Mouse (Mus musculus): Measurements from ENCODE around the gene 1810030O07Rik. TPM values are rescaled to one million over a fixed set of nuclear protein-coding genes. Genes with fewer than 3 reads are reported as not detected.

1810030O07Rik gene
- polyA plus RNA-seq (2012; rRNA removed), result 11.8 and 12.9 TPM in 2 replicates

- TF ChIP-seq CTCF (conservative IDR thresholded peaks at IDR 0.05; ENCODE audit: insufficient read depth, insufficient read length, low read depth, low read length) (no peak), POLR2A (IDR thresholded peaks at IDR 0.05; ENCODE audit: low read depth, low read length) (no peak)
- H3K36me3 ChIP-seq (ENCODE audit: control insufficient read depth, insufficient read depth, low read length), result no peaks in the 10 kb centered on the region; the same call in 1 of the 2 replicates
Observed at GRCm38 (mm10) chrX:12673054-12673775, at the start of gene 1810030O07Rik. Gene 1810030O07Rik, minus strand, starts transcription at chrX:12673668.

GRCm38 (mm10) chrX:12716036-12716435, 42.6 kb upstream of the 1810030O07Rik start:
- no peak overlapping the region for H3K4me3 ChIP-seq (ENCODE audit: insufficient read depth, low read depth, low read length)
- H3K27ac ChIP-seq (ENCODE audit: insufficient read depth, low read depth, low read length), result peak overlapping the region; percentile 52; the same call in 1 of the 2 replicates
- H3K4me1 ChIP-seq (ENCODE audit: control insufficient read depth, insufficient read depth, low read length), result no peaks in the 10 kb centered on the region
- H3K36me3 ChIP-seq (ENCODE audit: control insufficient read depth, insufficient read depth, low read length), result peaks cover 1% of the 10 kb centered on the region; the same call in 1 of the 2 replicates
- H3K27me3 ChIP-seq (replicated peaks; ENCODE audit: control insufficient read depth, insufficient read depth, low read length), result no peaks in the 10 kb centered on the region
- peak; percentile 58 for DNase-seq
- WGBS, result 57% methylated on average over 4 of the region's 4 CpGs
- TF ChIP-seq POLR2A (IDR thresholded peaks at IDR 0.05; ENCODE audit: low read depth, low read length) (no peak), CTCF (conservative IDR thresholded peaks at IDR 0.05; ENCODE audit: insufficient read depth, insufficient read length, low read depth, low read length) (no peak)

More at GRCm38 (mm10) chrX:12673054-12673775, at the start of gene 1810030O07Rik:
- WGBS, result under 1% methylated on average over 38 of the region's 42 CpGs
- H3K4me3 ChIP-seq (ENCODE audit: insufficient read depth, low read depth, low read length), result peak within 1 kb of the TSS; percentile 100
- H3K4me1 ChIP-seq (ENCODE audit: control insufficient read depth, insufficient read depth, low read length), result no peaks in the 10 kb centered on the region
- peak within 1 kb of the TSS; percentile 98 for H3K27ac ChIP-seq (ENCODE audit: insufficient read depth, low read depth, low read length)
- DNase-seq, result peak; percentile 95
- no peaks in the 10 kb centered on the region for H3K27me3 ChIP-seq (replicated peaks; ENCODE audit: control insufficient read depth, insufficient read depth, low read length)

GRCm38 (mm10) chrX:12713796-12714195, 40.3 kb upstream of the 1810030O07Rik start:
- no peak for TF ChIP-seq POLR2A (IDR thresholded peaks at IDR 0.05; ENCODE audit: low read depth, low read length)
- no peak for TF ChIP-seq CTCF (conservative IDR thresholded peaks at IDR 0.05; ENCODE audit: insufficient read depth, insufficient read length, low read depth, low read length)
- Histone ChIP-seq H3K27ac (ENCODE audit: insufficient read depth, low read depth, low read length) (no peak overlapping the region), H3K4me3 (ENCODE audit: insufficient read depth, low read depth, low read length) (no peak overlapping the region), H3K36me3 (ENCODE audit: control insufficient read depth, insufficient read depth, low read length) (peaks cover 1% of the 10 kb centered on the region), H3K27me3 (replicated peaks; ENCODE audit: control insufficient read depth, insufficient read depth, low read length) (no peaks in the 10 kb centered on the region), H3K4me1 (ENCODE audit: control insufficient read depth, insufficient read depth, low read length) (no peaks in the 10 kb centered on the region)
- DNase-seq, result no peak
- WGBS, result 95% methylated on average over 7 of the region's 7 CpGs

GRCm38 (mm10) chrX:12686910-12687309, 13.4 kb upstream of the 1810030O07Rik start:
- Histone ChIP-seq H3K36me3 (ENCODE audit: control insufficient read depth, insufficient read depth, low read length) (0 out of 2 replicates have a peak, but pooled peaks cover 2% of the 10 kb centered on the region), H3K27ac (ENCODE audit: insufficient read depth, low read depth, low read length) (no peak overlapping the region), H3K27me3 (replicated peaks; ENCODE audit: control insufficient read depth, insufficient read depth, low read length) (no peaks in the 10 kb centered on the region), H3K4me1 (ENCODE audit: control insufficient read depth, insufficient read depth, low read length) (no peaks in the 10 kb centered on the region), H3K4me3 (ENCODE audit: insufficient read depth, low read depth, low read length) (no peak overlapping the region)
- WGBS, result 60% methylated on average over 8 of the region's 8 CpGs
- DNase-seq, result no peak
- no peak for TF ChIP-seq CTCF (conservative IDR thresholded peaks at IDR 0.05; ENCODE audit: insufficient read depth, insufficient read length, low read depth, low read length)
- no peak for TF ChIP-seq POLR2A (IDR thresholded peaks at IDR 0.05; ENCODE audit: low read depth, low read length)

- no peak for DNase-seq
Observed at GRCm38 (mm10) chrX:12686071-12686470, 12.6 kb upstream of the 1810030O07Rik start.

GRCm38 (mm10) chrX:12677396-12677795, 3.9 kb upstream of the 1810030O07Rik start:
- Histone ChIP-seq H3K36me3 (ENCODE audit: control insufficient read depth, insufficient read depth, low read length) (no peaks in the 10 kb centered on the region), H3K27ac (ENCODE audit: insufficient read depth, low read depth, low read length) (no peak overlapping the region), H3K4me3 (ENCODE audit: insufficient read depth, low read depth, low read length) (no peak overlapping the region), H3K4me1 (ENCODE audit: control insufficient read depth, insufficient read depth, low read length) (no peaks in the 10 kb centered on the region), H3K27me3 (replicated peaks; ENCODE audit: control insufficient read depth, insufficient read depth, low read length) (no peaks in the 10 kb centered on the region)
- peak; percentile 64 for DNase-seq
- peak; percentile 26; the same call in 1 of the 2 replicates for TF ChIP-seq CTCF (conservative IDR thresholded peaks at IDR 0.05; ENCODE audit: insufficient read depth, insufficient read length, low read depth, low read length)
- TF ChIP-seq POLR2A (IDR thresholded peaks at IDR 0.05; ENCODE audit: low read depth, low read length), result no peak
- 10% methylated on average over 6 of the region's 6 CpGs for WGBS

More at GRCm38 (mm10) chrX:12686071-12686470, 12.6 kb upstream of the 1810030O07Rik start:
- Histone ChIP-seq H3K4me3 (ENCODE audit: insufficient read depth, low read depth, low read length) (no peak overlapping the region), H3K27ac (ENCODE audit: insufficient read depth, low read depth, low read length) (no peak overlapping the region), H3K36me3 (ENCODE audit: control insufficient read depth, insufficient read depth, low read length) (0 out of 2 replicates have a peak, but pooled peaks cover 2% of the 10 kb centered on the region), H3K4me1 (ENCODE audit: control insufficient read depth, insufficient read depth, low read length) (no peaks in the 10 kb centered on the region), H3K27me3 (replicated peaks; ENCODE audit: control insufficient read depth, insufficient read depth, low read length) (no peaks in the 10 kb centered on the region)
- TF ChIP-seq POLR2A (IDR thresholded peaks at IDR 0.05; ENCODE audit: low read depth, low read length), result no peak
- TF ChIP-seq CTCF (conservative IDR thresholded peaks at IDR 0.05; ENCODE audit: insufficient read depth, insufficient read length, low read depth, low read length), result no peak

GRCm38 (mm10) chrX:12653879-12654278, 19.6 kb downstream of the 1810030O07Rik start:
- no peak for DNase-seq
- H3K36me3 ChIP-seq (ENCODE audit: control insufficient read depth, insufficient read depth, low read length), result peaks cover 1% of the 10 kb centered on the region
- no peak overlapping the region for H3K4me3 ChIP-seq (ENCODE audit: insufficient read depth, low read depth, low read length)
- WGBS, result 59% methylated on average over 2 of the region's 2 CpGs
- no peaks in the 10 kb centered on the region for H3K27me3 ChIP-seq (replicated peaks; ENCODE audit: control insufficient read depth, insufficient read depth, low read length)
- no peaks in the 10 kb centered on the region for H3K4me1 ChIP-seq (ENCODE audit: control insufficient read depth, insufficient read depth, low read length)
- H3K27ac ChIP-seq (ENCODE audit: insufficient read depth, low read depth, low read length), result no peak overlapping the region
- TF ChIP-seq CTCF (conservative IDR thresholded peaks at IDR 0.05; ENCODE audit: insufficient read depth, insufficient read length, low read depth, low read length) (no peak), POLR2A (IDR thresholded peaks at IDR 0.05; ENCODE audit: low read depth, low read length) (no peak)

All from kidney, adult 2 months (tissue).